Mouse (Mus musculus): ENCODE measurements at regions not wholly inside any gene's neighbourhood (a gene's known extent, or its start where the extent isn't known, plus 50 kb on each side); places are given as distances from the start of the nearest gene placed in this dataset.

- H3K9me3 ChIP-seq = no peaks in the 10 kb centered on the region
- no peak overlapping the region for H3K27ac ChIP-seq (replicated peaks)
- no peaks in the 10 kb centered on the region for H3K36me3 ChIP-seq (replicated peaks)
- no peaks in the 10 kb centered on the region for H3K27me3 ChIP-seq (replicated peaks; ENCODE audit: low read depth, poor library complexity, severe bottlenecking)
- WGBS = 64% methylated on average over 5 of the region's 5 CpGs
- DNase-seq (ENCODE audit: low spot score) = no peak
- no peak overlapping the region for H3K4me3 ChIP-seq
- H3K4me1 ChIP-seq = no peaks in the 10 kb centered on the region
Measured at GRCm38 (mm10) chr10:126502013-126502688, 399.0 kb downstream of the Atp23 start.

GRCm38 (mm10) chr10:126498726-126499125 is 402.4 kb downstream of the Atp23 start:
- H3K9me3 ChIP-seq = no peaks in the 10 kb centered on the region
- no peaks in the 10 kb centered on the region for H3K4me1 ChIP-seq
- DNase-seq (ENCODE audit: low spot score) = no peak
- H3K4me3 ChIP-seq = no peak overlapping the region
- WGBS = 83% methylated on average over 6 of the region's 6 CpGs
- no peaks in the 10 kb centered on the region for H3K36me3 ChIP-seq (replicated peaks)
- H3K27me3 ChIP-seq (replicated peaks; ENCODE audit: low read depth, poor library complexity, severe bottlenecking) = no peaks in the 10 kb centered on the region
- no peak overlapping the region for H3K27ac ChIP-seq (replicated peaks)

DNA sequence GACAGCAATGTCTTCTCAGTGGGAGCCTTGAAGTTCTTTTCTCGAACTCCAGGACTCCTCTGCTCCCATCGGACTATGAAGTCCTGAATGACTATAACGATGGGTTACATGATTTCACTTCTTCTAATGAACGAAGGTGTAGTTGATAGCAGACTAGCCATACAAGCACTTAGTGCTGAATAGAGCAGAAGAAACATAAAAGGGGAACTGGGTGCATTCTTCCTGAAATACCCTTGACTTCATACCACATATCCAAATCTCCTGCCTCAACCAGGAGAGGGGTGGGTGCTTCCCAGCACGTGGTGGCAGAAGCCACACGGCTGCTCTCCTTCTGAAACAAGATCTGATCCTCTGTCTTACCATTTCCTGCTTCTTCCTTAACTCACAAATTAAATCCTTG is 407.4 kb downstream of the Atp23 start:
- H3K36me3 ChIP-seq (replicated peaks) = no peaks in the 10 kb centered on the region
- no peak overlapping the region for H3K27ac ChIP-seq (replicated peaks)
- H3K4me1 ChIP-seq = no peaks in the 10 kb centered on the region
- H3K9me3 ChIP-seq = no peaks in the 10 kb centered on the region
- no peak for DNase-seq (ENCODE audit: low spot score)
- 82% methylated on average over 6 of the region's 6 CpGs for WGBS
- H3K27me3 ChIP-seq (replicated peaks; ENCODE audit: low read depth, poor library complexity, severe bottlenecking) = no peaks in the 10 kb centered on the region
- no peak overlapping the region for H3K4me3 ChIP-seq

GRCm38 (mm10) chr10:126492211-126492610 is 408.9 kb downstream of the Atp23 start:
- no peaks in the 10 kb centered on the region for H3K36me3 ChIP-seq (replicated peaks)
- H3K4me3 ChIP-seq = no peak overlapping the region
- H3K4me1 ChIP-seq = no peaks in the 10 kb centered on the region
- H3K27ac ChIP-seq (replicated peaks) = no peak overlapping the region
- no peaks in the 10 kb centered on the region for H3K9me3 ChIP-seq
- DNase-seq (ENCODE audit: low spot score) = no peak
- 80% methylated on average over 6 of the region's 6 CpGs for WGBS
- no peaks in the 10 kb centered on the region for H3K27me3 ChIP-seq (replicated peaks; ENCODE audit: low read depth, poor library complexity, severe bottlenecking)

- Histone ChIP-seq H3K36me3 (replicated peaks) (no peaks in the 10 kb centered on the region), H3K4me3 (no peak overlapping the region), H3K9me3 (peaks cover 4% of the 10 kb centered on the region; the same call in 1 of the 2 replicates), H3K27me3 (replicated peaks; ENCODE audit: low read depth, poor library complexity, severe bottlenecking) (no peaks in the 10 kb centered on the region), H3K27ac (replicated peaks) (no peak overlapping the region), H3K4me1 (no peaks in the 10 kb centered on the region)
- no peak for DNase-seq (ENCODE audit: low spot score)
- WGBS = 88% methylated on average over 7 of the region's 7 CpGs
Measured at GRCm38 (mm10) chr10:126485129-126485528, 416.0 kb downstream of the Atp23 start.

DNA sequence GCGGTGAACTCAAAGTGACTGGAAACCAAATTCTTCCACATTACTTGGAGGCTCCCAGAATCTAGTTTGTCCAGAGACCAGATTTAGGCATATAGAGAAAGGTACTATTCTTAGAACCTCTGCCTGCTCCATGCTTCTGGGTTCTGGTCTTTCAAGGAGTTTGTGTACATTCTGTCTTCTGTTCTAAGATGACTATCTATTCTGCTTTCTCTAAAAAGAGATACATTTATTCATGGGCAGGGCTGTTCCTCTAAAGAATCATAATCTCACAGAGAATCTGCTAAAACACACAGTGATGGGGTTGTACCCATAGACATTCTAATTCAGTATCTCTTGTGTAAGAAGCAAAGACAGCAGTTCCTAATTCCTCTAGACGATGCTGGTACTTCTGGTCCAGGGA is 417.7 kb downstream of the Atp23 start:
- Histone ChIP-seq H3K27me3 (replicated peaks; ENCODE audit: low read depth, poor library complexity, severe bottlenecking) (no peaks in the 10 kb centered on the region), H3K4me3 (no peak overlapping the region), H3K4me1 (no peaks in the 10 kb centered on the region), H3K9me3 (peaks cover 4% of the 10 kb centered on the region; the same call in 1 of the 2 replicates), H3K36me3 (replicated peaks) (no peaks in the 10 kb centered on the region), H3K27ac (replicated peaks) (no peak overlapping the region)
- 93% methylated on average over 2 of the region's 2 CpGs for WGBS
- DNase-seq (ENCODE audit: low spot score) = no peak

DNA sequence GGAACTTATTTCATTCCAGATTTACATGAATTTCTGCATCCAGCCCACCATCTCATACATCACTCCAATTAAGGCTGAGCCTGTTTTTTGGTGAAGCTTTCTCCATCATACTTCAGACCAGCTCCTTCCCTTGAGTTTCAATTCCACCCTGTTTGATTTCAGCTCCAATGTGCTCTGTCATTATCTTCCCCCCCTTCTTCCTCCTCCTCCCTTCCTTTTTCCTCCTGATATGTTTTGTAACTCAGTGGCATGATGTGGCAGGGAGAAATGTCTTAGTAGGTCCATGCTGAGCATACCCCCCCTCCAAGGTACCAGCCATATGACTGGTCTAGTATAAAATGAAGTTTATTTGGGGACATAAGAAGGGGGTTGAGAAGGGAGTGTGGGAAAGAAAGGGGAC is 420.8 kb downstream of the Atp23 start:
- H3K9me3 ChIP-seq = peaks cover 4% of the 10 kb centered on the region; the same call in 1 of the 2 replicates
- H3K27ac ChIP-seq (replicated peaks) = no peak overlapping the region
- H3K4me1 ChIP-seq = no peaks in the 10 kb centered on the region
- no peak overlapping the region for H3K4me3 ChIP-seq
- no peak for DNase-seq (ENCODE audit: low spot score)
- no peaks in the 10 kb centered on the region for H3K27me3 ChIP-seq (replicated peaks; ENCODE audit: low read depth, poor library complexity, severe bottlenecking)
- H3K36me3 ChIP-seq (replicated peaks) = no peaks in the 10 kb centered on the region

GRCm38 (mm10) chr10:126479743-126480142 is 421.4 kb downstream of the Atp23 start:
- Histone ChIP-seq H3K27ac (replicated peaks) (no peak overlapping the region), H3K4me3 (no peak overlapping the region), H3K4me1 (no peaks in the 10 kb centered on the region), H3K27me3 (replicated peaks; ENCODE audit: low read depth, poor library complexity, severe bottlenecking) (no peaks in the 10 kb centered on the region), H3K36me3 (replicated peaks) (no peaks in the 10 kb centered on the region), H3K9me3 (peaks cover 4% of the 10 kb centered on the region; the same call in 1 of the 2 replicates)
- no peak for DNase-seq (ENCODE audit: low spot score)
- 45% methylated on average over 2 of the region's 2 CpGs for WGBS

- WGBS = 76% methylated on average over 6 of the region's 6 CpGs
- Histone ChIP-seq H3K4me1 (peaks cover 6% of the 10 kb centered on the region), H3K9me3 (no peaks in the 10 kb centered on the region), H3K36me3 (replicated peaks) (no peaks in the 10 kb centered on the region), H3K27me3 (replicated peaks; ENCODE audit: low read depth, poor library complexity, severe bottlenecking) (no peaks in the 10 kb centered on the region), H3K4me3 (no peak overlapping the region), H3K27ac (replicated peaks) (no peak overlapping the region)
- no peak for DNase-seq (ENCODE audit: low spot score)
Measured at GRCm38 (mm10) chr10:126473050-126473719, 428.0 kb downstream of the Atp23 start.

DNA sequence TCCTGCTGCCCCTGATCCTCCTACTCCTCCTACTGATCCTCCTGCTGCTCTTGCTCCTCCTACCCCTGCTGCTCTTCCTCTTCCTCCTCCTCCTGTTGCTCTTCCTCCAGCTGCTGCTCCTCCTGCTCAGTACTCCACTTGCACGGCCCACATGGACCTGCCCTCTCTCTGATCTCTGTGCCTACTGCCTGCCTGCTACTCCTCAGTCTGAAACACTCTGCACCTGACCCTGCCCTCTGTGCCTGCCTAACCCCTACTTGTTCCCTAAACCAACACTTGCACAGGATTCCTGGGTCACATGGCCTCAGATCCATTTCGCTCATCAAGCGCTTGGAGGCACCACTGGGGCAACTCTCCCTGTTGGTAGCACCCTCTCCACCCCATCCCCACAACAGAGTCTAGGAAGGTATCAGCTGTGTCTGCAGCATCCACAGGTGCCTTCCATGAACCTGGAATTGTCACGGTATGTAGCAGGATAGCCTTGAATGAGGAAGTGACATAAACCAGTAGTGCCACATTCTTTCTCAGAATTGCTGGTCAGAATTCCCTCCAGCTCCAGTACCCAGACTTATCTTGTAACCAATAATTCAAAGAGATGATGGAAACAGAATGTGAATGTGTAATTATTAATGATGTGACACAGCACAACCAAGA is 430.2 kb downstream of the Atp23 start:
- no peaks in the 10 kb centered on the region for H3K27me3 ChIP-seq (replicated peaks; ENCODE audit: low read depth, poor library complexity, severe bottlenecking)
- 63% methylated on average over 4 of the region's 4 CpGs for WGBS
- DNase-seq (ENCODE audit: low spot score) = no peak
- H3K9me3 ChIP-seq = no peaks in the 10 kb centered on the region
- H3K4me1 ChIP-seq = peaks cover 6% of the 10 kb centered on the region
- 0 out of 2 replicates have a peak overlapping the region, but pooled peaks have one; percentile 24 for H3K27ac ChIP-seq (replicated peaks)
- H3K4me3 ChIP-seq = no peak overlapping the region
- no peaks in the 10 kb centered on the region for H3K36me3 ChIP-seq (replicated peaks)

DNA sequence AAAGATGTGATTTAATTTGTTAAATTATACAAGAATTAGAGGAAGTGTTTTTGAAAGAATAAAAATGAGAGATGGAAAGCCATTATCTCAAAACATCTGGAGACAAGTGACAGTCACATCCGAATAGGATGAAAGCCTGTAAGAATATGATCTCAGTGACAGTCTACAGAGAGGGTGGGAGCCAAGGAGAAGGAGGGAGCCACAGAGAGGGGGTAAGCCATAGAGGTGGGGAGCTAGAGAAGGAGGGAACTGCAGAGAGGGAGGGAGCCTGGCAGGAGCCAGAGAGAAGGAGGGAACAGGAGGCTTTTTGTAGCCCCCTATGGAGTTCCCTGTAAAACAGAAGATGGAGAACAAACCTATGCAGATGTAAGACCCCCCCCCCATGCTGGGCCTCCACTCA is 438.4 kb downstream of the Atp23 start:
- Histone ChIP-seq H3K27me3 (replicated peaks; ENCODE audit: low read depth, poor library complexity, severe bottlenecking) (no peaks in the 10 kb centered on the region), H3K27ac (replicated peaks) (no peak overlapping the region), H3K36me3 (replicated peaks) (no peaks in the 10 kb centered on the region), H3K4me1 (no peaks in the 10 kb centered on the region), H3K4me3 (no peak overlapping the region), H3K9me3 (no peaks in the 10 kb centered on the region)
- no peak for DNase-seq (ENCODE audit: low spot score)
- 70% methylated on average over 1 of the region's 1 CpGs for WGBS

- H3K4me1 ChIP-seq = 0 out of 2 replicates have a peak, but pooled peaks cover 4% of the 10 kb centered on the region
- WGBS = 83% methylated on average over 5 of the region's 5 CpGs
- no peak for DNase-seq (ENCODE audit: low spot score)
Measured at GRCm38 (mm10) chr10:126458523-126458922, 442.6 kb downstream of the Atp23 start.

More at GRCm38 (mm10) chr10:126458523-126458922, 442.6 kb downstream of the Atp23 start:
- H3K27ac ChIP-seq (replicated peaks) = no peak overlapping the region
- no peaks in the 10 kb centered on the region for H3K27me3 ChIP-seq (replicated peaks; ENCODE audit: low read depth, poor library complexity, severe bottlenecking)
- H3K4me3 ChIP-seq = no peak overlapping the region
- H3K36me3 ChIP-seq (replicated peaks) = no peaks in the 10 kb centered on the region
- no peaks in the 10 kb centered on the region for H3K9me3 ChIP-seq

Data from embryonic facial prominence, embryonic 10.5 days (tissue).